Mouse (Mus musculus): Measurements from ENCODE around the gene Cd151.

Gene Cd151

GRCm38 (mm10) chr7:141456739-141457138, 10.5 kb upstream of the Cd151 start:
- intact Hi-C loops (cut with DNase I) = loop anchor here (5.0 kb wide), 1 partner anchor 44 kb away; the partner anchor contains the start of gene Gatd1

DNA sequence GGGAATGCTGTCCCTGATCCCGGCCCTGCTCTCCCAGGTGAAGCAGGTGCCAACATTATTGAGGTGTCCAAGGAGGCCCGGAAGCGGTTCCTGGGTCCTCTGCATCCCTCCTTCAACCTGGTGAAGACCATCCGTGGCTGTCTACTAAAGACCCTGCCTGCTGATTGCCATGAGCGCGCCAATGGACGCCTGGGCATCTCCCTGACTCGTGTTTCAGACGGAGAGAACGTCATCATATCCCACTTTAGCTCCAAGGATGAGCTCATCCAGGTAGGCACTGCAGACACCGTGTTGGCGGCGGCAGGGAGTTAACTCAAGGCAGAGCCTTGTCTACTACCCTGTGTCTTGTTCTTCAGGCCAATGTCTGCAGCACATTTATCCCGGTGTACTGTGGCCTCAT, 10.0 kb upstream of the Cd151 start:
- intact Hi-C loops (cut with DNase I) = loop anchor here (5.0 kb wide), 1 partner anchor 45 kb away; the partner anchor contains the start of gene Gatd1

GRCm38 (mm10) chr7:141457986-141458660, 9.1 kb upstream of the Cd151 start:
- intact Hi-C loops (cut with DNase I) = loop anchor here (5.0 kb wide), 1 partner anchor 46 kb away; the partner anchor contains the start of gene Gatd1

DNA sequence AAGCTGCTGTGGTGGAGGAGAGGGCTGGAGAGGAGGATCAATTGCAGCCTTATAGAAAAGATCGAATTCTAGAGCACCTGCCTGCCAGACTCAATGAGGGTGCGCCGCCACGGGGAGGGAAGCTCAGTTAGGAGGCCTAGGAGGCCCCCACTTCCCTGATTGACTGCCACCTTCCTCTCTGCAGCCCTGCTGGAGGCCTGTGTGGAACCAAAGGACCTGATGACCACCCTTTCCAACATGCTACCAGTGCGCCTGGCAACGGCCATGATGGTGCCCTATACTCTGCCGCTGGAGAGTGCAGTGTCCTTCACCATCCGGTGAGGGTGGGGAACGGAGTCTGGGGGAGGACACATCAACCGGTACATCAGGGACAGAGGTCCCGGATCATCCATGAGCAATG, 8.5 kb upstream of the Cd151 start:
- intact Hi-C loops (cut with DNase I) = loop anchor here (5.0 kb wide), 1 partner anchor 46 kb away; the partner anchor contains the start of gene Gatd1

- intact Hi-C loops (cut with DNase I) = loop anchor here (5.0 kb wide), 1 partner anchor 47 kb away; the partner anchor contains the start of gene Gatd1
These were observed 7.9 kb upstream of the Cd151 start for GRCm38 (mm10) chr7:141459301-141459711.

- intact Hi-C loops (cut with DNase I) = no loop called here
These were observed 7.2 kb upstream of the Cd151 start for GRCm38 (mm10) chr7:141460001-141460390.

DNA sequence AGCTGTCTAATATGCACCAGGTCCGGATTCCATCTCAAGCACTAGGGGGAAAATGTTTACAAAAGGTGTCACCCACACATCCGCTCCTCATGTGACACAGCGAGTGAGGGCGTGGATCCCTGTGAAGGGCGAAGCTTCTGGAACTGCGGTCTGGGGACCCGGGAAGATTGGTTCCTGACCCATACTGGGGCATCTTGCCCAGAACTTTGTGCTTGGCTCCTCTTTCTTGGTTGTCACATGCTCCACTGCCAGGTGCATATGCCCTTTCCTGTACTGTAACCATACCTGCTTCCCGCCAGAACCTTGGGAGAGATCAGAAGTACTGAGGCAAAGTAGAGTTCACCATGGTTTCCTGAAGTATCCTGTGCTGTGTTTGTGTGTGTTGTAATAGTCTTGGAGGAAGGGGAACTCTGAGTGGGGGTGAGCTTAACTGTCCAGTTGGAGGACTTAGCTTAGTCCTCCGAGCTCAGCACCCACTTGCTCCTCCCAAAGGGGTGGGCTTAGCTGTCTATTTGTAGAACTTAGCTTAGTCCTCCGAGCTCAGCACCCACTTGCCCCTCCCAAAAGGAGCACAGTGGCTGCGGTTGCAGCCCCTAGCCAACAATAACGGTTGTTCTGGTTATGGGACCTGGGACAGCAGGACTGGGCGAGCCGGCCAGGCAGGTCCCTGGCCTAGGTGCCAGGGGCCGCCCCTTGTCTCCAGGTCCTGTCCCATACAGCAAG, 6.6 kb upstream of the Cd151 start, which contains the start of gene Cracr2b:
Gene Cracr2b (plus strand): TSS at position 704 of the 723 bp plus-strand sequence.
- intact Hi-C loops (cut with DNase I) = no loop called here

- intact Hi-C loops (cut with DNase I) = no loop called here
These were observed 5.5 kb upstream of the Cd151 start for GRCm38 (mm10) chr7:141461521-141462332.

DNA sequence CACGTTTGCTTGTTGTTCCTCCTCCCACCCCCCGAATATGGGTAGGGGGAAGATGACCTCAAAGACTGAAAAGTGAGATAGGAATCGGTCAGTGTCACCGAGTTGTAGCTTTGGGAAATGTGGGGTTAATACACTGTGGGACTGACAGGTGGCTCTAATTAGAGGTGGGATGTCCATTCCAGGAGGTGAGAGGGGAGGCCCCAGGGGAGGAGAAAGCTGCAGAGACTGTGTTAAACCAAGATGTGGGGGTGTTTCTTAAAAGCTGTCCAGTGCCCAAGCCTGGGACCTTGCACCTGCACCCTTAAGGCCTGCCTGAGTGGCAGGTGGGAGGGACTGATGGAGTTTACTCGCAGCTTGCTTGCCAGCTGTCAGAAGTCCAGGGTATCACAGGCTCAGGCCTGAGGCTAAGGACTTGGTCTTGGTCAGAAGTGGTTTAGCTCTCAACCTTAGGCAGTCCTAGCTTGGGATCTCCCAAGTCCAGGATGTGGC, 4.8 kb upstream of the Cd151 start:
- intact Hi-C loops (cut with DNase I) = no loop called here

DNA sequence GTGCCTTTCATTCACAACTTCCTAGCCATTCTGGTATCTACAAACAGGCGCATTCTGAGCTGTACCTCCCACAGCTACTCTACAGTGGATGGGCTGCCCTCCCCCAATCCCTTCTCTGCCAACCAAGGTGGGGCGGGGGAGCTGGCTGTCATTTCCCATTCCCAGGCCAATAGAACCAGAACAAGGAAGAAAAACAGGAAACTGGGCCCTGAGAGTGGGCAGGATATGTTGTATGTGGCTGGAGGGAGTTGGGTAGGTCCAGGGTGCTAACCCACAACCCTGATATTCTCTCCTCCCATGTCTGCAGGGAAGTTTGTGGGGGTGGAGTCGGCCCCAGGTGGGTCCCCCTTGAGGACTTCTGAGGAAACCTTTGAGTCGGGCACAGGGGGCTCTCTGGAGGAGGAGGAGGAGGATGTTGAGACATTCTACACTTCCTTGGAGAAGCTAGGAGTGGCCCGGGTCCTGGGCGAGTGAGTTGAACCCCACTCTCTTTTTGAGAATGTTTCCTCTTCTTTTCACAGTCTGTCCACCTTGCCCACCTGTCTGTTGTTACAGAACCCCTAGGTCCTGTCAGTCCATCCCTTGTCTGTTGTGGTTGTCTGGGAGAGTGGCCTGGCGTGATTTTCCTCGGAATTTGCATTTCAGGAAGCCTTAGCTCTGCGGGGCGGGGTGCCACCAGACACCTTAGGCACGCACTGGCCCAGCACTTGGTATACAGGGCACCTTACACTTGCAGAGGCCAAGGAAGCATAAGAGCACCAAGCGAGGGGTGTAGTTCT, 3.2 kb upstream of the Cd151 start:
- intact Hi-C loops (cut with DNase I) = no loop called here

DNA sequence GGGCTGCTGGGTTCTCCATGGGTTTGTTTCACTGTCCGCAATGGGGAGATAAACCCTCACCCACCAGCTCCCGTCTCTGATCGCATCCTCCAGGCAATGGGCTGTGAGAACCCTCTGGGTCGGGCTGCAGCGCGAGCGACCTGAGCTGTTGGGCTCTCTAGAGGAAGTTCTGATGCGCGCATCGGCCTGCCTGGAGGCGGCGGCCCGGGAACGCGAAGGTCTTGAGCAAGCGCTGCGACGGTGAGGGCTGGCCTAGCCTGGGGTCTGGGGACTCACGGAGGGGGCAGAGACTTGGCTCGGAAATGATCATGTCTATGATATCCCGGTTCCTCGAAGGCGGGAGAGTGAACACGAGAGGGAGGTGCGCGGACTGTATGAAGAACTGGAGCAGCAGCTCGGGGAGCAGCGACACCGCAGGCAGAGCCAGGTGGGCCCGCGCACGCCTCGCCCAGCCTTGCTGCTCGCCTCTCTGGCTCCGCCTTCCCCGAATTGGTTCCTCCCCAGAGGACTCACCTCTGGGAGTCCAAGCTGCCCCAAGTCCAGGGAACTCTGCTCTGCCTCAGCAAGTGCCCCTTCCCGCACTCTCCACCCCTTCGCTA, 2.5 kb upstream of the Cd151 start:
- intact Hi-C loops (cut with DNase I) = no loop called here

DNA sequence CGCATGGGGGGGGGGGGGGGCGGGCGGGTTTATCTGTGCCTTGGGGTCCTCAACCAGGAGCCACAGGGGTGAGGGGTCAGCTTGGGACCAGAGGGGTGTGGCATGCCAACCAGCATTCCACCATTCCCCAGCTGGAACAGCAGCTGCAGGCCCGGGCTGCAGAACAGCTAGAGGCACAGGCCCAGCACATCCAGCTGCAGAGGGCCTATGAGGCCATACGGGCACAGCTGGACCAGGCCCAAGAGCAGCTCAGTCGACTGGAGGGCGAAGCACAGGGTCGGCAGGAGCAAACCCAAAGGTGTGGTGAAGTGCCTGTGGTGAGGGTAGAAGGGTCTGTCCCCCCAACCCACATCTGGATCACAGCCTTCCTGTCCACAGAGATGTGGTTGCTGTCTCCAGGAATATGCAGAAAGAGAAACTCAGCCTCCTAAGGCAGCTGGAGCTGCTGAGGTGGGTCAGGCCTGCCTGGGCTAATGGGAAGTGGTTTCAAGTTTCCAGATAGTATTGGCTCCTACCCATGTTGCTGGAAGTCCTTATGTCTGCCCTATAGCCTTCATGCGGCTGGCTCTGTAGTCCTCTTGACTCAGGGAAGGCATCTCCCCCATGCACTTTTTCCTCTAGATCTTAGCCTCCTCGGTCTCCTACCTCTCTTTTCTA, 1.7 kb upstream of the Cd151 start:
- intact Hi-C loops (cut with DNase I) = no loop called here

DNA sequence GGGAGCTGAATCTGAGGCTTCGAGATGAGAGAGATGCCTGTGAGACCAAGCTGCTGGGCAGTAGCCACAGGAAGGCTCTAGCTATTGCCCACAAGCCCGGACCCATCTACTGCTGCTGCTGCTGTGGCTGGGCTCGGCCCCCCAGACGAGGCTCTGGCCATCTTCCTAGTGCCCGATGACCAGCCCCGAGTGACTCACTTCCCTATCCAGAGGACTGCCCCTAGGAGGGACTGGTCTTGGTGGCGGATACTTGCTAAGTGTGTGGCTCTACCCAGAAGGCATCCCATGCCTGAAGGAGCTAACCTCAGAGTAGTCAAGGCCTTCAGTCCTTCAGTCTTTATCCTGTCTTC, 1.2 kb upstream of the Cd151 start:
- intact Hi-C loops (cut with DNase I) = no loop called here

GRCm38 (mm10) chr7:141466607-141467148, 514 bp upstream of the Cd151 start:
- intact Hi-C loops (cut with DNase I) = no loop called here

DNA sequence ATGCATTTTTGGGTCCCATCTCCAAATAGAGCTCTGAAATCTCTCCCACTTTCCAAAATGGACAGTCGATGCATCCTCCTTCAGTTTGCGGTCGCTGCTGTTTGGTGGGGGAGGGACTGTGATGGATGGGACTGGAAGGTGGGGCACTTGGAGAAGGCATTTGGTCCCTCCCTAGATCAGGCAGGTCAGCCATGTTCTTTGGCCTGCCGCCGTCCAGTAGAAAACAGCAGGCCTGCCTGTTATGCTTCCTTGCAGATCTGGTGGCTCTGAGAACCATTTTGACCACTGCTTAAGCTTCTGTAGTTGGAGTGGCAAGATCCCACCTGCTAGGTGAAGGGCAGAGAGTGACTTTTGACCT, 951 bp downstream of the Cd151 start:
- intact Hi-C loops (cut with DNase I) = loop anchor here (1.0 kb wide), 1 partner anchor 8 kb away; no protein-coding TSS in a partner anchor

DNA sequence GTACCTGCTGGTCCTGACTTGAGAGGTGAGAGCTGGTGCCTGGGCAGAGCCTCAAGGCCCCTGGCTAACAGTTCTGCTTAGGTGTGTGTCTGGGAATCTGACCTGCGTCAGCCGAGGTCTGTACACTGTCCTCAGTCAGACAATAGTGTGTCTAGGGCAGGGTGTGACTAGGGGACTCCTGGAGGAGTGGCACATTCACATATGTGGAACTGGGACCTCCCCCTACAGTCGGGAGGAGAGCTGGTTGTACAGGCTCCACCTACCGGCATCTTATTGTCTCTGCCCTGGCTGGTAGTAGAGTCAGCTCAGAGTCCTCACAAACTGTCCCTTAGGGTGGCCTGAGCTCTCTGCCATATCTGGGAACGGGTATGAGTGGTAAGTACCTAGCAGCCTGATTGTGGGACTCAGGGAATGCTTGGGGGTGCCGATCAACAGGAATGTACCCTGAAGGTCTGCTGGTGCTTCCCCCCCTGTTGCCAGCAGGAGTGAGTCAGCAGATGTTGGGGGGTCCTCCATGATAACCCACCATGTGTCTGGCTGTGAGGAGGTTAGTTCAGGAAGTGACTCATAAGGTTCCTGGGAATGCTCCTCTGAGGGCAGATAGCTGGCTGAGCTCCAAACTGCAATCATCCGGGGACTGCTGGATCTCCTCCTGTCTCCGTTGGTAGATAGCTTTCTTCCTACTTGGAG, 1.5 kb downstream of the Cd151 start:
- intact Hi-C loops (cut with DNase I) = loop anchor here (1.0 kb wide), 1 partner anchor 8 kb away; no protein-coding TSS in a partner anchor

GRCm38 (mm10) chr7:141469352-141469751, 2.2 kb downstream of the Cd151 start:
- intact Hi-C loops (cut with DNase I) = no loop called here

- intact Hi-C loops (cut with DNase I) = no loop called here
These were observed 2.9 kb downstream of the Cd151 start for GRCm38 (mm10) chr7:141469901-141470636.
